Mouse (Mus musculus) heart, embryonic 16.5 days (tissue): ENCODE results near the gene Appbp2. TPM values are rescaled to one million over a fixed set of nuclear protein-coding genes. Genes with fewer than 3 reads are reported as not detected.

Experiments used
- ATAC-seq: fragments of 200-750 bp; cut with Nextera tagmentation; replicated peaks from 2 replicates; pipeline ENCODE4 v1.8.0; 2017; ENCODE audit warnings: moderate number of reproducible peaks; ENCODE audit not compliant: insufficient read depth, low FRiP score; ENCODE audit errors: extremely low read depth
- H3K27ac ChIP-seq: fragments of 300-500 bp; sonication (generic); 2 replicates; pipeline ENCODE4 v1.5.1; 2014; ENCODE audit warnings: mild to moderate bottlenecking, low read length, control low read depth, moderate library complexity
- H3K27me3 ChIP-seq: fragments of 300-500 bp; sonication (generic); 2 replicates; pipeline ENCODE4 v1.6.1; 2014; ENCODE audit warnings: low read length, mixed read lengths; ENCODE audit not compliant: control insufficient read depth, insufficient read depth
- H3K36me3 ChIP-seq: fragments of 300-500 bp; sonication (generic); 2 replicates; pipeline ENCODE4 v1.6.1; 2014; ENCODE audit not compliant: control insufficient read depth, insufficient read depth
- H3K4me1 ChIP-seq: fragments of 300-500 bp; sonication (generic); 2 replicates; pipeline ENCODE4 v1.6.1; 2014; ENCODE audit warnings: low read length, mixed read lengths; ENCODE audit not compliant: control insufficient read depth, insufficient read depth
- H3K4me2 ChIP-seq: fragments of 300-500 bp; sonication (generic); 2 replicates; pipeline ENCODE4 v1.6.1; 2014; ENCODE audit warnings: low read depth, mild to moderate bottlenecking, control low read depth, low read length
- H3K4me3 ChIP-seq: fragments of 300-500 bp; sonication (generic); 2 replicates; pipeline ENCODE4 v1.5.1; 2014; ENCODE audit warnings: mild to moderate bottlenecking, control low read depth, low read length
- H3K9ac ChIP-seq: fragments of 300-500 bp; sonication (generic); 2 replicates; pipeline ENCODE4 v1.6.1; 2014; ENCODE audit warnings: low read length, control low read depth
- H3K9me3 ChIP-seq: fragments of 300-500 bp; sonication (generic); replicated peaks from 2 replicates; pipeline ENCODE4 v1.6.1; 2016; ENCODE audit warnings: low read length; ENCODE audit not compliant: control insufficient read depth
- WGBS: fragments of 180-500 bp; shearing (Covaris S2); extraction: QIAGEN DNeasy Blood & Tissue Kit; methylation state at CpG from one replicate; pipeline ENCODE4 v1.1.7; 2014; 5-methylcytosine and 5-hydroxymethylcytosine counted together
- polyA plus RNA-seq: library from polyadenylated mRNA; unstranded; fragments of >200 nt; fragmentation: Nextera tagmentation; extraction: Ambion mirVana; gene quantifications from 2 replicates; pipeline ENCODE4 v1.2.1, GENCODE M21; 2015

Appbp2 gene
- polyA plus RNA-seq, 1 experiment from 2014 or later, result 31.8 TPM

DNA sequence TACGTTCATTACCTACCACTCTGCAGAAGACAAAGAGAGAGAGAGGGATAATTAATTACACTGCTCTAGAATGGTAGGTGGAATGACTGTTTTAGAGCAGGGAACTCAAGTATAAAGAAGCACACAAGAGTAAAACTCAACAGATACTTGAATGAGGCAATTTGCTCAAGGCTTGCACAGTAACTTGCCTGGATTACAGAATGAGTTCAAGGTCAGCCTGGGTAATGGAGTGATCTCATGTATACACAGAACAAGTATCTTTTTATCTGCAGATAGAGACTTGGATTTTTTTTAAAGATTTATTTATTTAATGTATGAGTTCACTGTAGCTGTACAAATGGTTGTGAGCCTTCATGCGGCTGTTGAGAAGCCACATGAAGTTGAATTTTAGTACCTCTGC is 23.8 kb downstream of the Appbp2 start:
- H3K4me1 ChIP-seq, result peaks cover 2% of the 10 kb centered on the region; the same call in 1 of the 2 replicates
- H3K27me3 ChIP-seq, result no peaks in the 10 kb centered on the region
- H3K27ac ChIP-seq, result no peak overlapping the region
- H3K36me3 ChIP-seq, result peaks cover 42% of the 10 kb centered on the region
- no peak overlapping the region for H3K4me2 ChIP-seq
- 86% methylated on average over 2 of the region's 2 CpGs for WGBS
- no peak overlapping the region for H3K9ac ChIP-seq
- no peaks in the 10 kb centered on the region for H3K9me3 ChIP-seq
- ATAC-seq, result no peak
- no peak overlapping the region for H3K4me3 ChIP-seq

DNA sequence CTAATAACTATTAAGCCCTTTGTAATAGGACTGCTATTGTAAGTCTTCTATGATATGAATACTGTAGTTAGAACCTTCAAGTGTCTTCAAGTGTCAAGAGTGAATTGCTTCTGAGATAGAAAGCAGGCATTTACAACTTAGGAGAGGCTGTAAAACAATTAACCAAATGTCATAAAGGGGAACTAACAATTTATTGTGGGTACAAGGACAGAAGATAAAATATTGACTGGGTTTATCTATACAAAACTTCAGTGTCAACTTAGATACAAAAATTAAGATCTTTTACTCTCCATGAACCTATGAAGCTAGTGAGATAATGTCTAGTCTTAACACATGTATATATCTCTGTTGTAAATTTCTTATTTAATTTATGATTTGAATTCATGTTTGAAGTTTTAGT is 28.7 kb downstream of the Appbp2 start:
- no peak overlapping the region for H3K9ac ChIP-seq
- peaks cover 40% of the 10 kb centered on the region for H3K36me3 ChIP-seq
- no peak overlapping the region for H3K27ac ChIP-seq
- H3K4me3 ChIP-seq, result no peak overlapping the region
- H3K4me1 ChIP-seq, result no peaks in the 10 kb centered on the region
- ATAC-seq, result no peak
- H3K27me3 ChIP-seq, result no peaks in the 10 kb centered on the region
- no peak overlapping the region for H3K4me2 ChIP-seq
- no peaks in the 10 kb centered on the region for H3K9me3 ChIP-seq

DNA sequence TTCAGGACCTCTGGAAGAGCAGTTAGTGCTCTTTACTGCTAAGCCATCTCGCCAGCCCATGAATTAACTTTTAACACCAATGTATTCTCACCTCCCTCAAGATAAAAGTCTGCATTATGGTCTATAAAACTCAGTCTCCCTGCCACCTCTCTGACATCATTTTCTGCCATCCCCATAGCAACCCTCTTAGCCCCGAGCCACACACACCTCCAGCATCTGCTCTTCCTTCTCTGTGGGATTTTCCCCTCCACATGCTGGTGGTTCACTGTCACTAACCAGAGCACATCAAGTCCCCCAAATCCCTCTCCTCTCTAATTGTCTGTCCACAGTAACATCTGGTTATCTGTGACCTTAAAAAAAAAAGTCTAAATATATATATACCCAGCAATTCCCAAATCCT is 36.0 kb downstream of the Appbp2 start:
- H3K4me1 ChIP-seq, result no peaks in the 10 kb centered on the region
- H3K27ac ChIP-seq, result no peak overlapping the region
- H3K9ac ChIP-seq, result no peak overlapping the region
- no peak overlapping the region for H3K4me3 ChIP-seq
- H3K36me3 ChIP-seq, result peaks cover 74% of the 10 kb centered on the region
- no peaks in the 10 kb centered on the region for H3K27me3 ChIP-seq
- H3K9me3 ChIP-seq, result no peaks in the 10 kb centered on the region
- WGBS, result 79% methylated on average over 2 of the region's 2 CpGs
- ATAC-seq, result no peak
- H3K4me2 ChIP-seq, result no peak overlapping the region

DNA sequence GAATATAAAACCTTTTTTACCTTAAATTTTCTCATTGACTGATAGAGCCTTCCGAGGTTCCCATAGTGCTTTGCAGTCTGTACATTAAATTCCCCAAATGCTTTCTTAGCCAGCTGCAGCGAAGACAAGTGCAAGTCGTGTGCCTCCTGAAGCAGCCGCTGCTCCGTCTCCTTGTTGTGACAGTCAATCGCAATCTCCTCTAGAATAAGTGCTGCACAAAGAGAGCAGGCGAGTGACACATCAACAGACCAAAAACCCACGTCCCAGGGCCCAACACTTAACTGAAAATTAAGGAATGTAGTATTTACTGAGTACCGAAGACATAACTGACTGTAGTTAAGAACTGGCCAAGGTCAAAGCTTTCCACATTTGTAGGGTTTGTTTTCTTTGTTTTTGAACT is 38.9 kb downstream of the Appbp2 start:
- no peaks in the 10 kb centered on the region for H3K9me3 ChIP-seq
- no peak overlapping the region for H3K4me2 ChIP-seq
- H3K4me1 ChIP-seq, result no peaks in the 10 kb centered on the region
- H3K27ac ChIP-seq, result no peak overlapping the region
- 81% methylated on average over 9 of the region's 9 CpGs for WGBS
- ATAC-seq, result no peak
- peaks cover 71% of the 10 kb centered on the region for H3K36me3 ChIP-seq
- H3K4me3 ChIP-seq, result no peak overlapping the region
- H3K9ac ChIP-seq, result no peak overlapping the region
- H3K27me3 ChIP-seq, result no peaks in the 10 kb centered on the region

DNA sequence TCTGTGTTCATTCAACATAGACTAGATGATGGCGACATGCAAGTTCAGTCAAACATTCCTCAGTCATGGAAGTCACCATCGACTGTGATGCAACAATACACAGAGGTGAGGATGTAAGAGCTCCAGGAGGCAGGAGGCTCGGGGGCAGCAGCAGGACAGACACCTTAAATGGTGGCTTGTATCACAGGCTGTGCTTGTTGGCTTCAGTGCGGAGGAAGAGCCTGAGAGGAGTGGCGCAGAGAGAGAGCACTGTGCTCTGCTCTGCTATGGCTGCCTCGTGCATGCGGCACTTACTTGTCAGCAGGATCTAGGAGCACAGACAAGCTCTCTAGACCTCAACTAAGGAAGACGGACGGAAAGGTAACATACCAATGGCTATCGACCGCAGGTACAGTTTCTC is 40.7 kb downstream of the Appbp2 start:
- Histone ChIP-seq H3K27ac (no peak overlapping the region), H3K4me1 (no peaks in the 10 kb centered on the region), H3K4me3 (no peak overlapping the region), H3K36me3 (peaks cover 60% of the 10 kb centered on the region), H3K27me3 (no peaks in the 10 kb centered on the region), H3K9ac (no peak overlapping the region), H3K9me3 (no peaks in the 10 kb centered on the region), H3K4me2 (no peak overlapping the region)
- ATAC-seq, result no peak
- 89% methylated on average over 11 of the region's 11 CpGs for WGBS

DNA sequence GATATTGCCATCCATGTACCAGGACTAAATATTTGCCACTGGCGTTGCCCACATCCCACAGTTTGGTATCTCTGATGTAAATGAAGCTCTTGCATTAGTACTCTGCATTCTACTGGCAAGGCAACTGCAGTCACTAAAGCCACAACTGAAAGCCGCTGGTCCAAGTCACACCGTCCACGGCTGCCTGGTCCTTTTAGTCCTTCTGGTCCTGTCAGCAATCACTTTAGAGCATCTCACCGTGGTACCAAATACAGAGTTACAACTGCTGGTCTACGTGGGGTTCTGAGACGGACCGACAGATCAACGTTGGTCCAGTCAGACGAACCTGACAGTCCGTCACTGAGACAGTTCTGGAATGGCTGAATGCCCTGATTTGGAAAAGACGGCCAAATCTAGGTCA is 44.2 kb downstream of the Appbp2 start:
- no peak for ATAC-seq
- Histone ChIP-seq H3K4me3 (no peak overlapping the region), H3K4me2 (no peak overlapping the region), H3K27ac (no peak overlapping the region), H3K4me1 (no peaks in the 10 kb centered on the region), H3K36me3 (peaks cover 43% of the 10 kb centered on the region), H3K9me3 (no peaks in the 10 kb centered on the region), H3K27me3 (no peaks in the 10 kb centered on the region), H3K9ac (no peak overlapping the region)
- WGBS, result 90% methylated on average over 12 of the region's 12 CpGs

DNA sequence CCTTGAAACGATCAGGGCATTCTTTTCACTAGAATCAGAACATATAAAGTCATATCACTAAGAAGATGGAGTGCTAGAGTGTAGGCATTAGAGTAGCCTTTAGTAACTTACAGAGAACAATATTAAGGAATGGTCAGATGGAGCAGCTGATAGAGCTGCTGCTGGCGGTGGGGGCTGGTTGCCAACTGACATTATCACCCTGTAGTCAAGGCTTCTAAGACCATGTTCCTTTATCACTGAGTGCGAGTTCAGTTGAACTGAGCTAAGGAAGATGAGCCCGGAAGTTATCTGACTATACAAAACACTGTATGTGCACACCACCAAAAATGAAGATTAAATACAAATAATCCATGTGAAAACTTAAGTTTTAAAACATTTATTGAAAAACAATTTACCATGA is 45.8 kb downstream of the Appbp2 start:
- Histone ChIP-seq H3K4me3 (no peak overlapping the region), H3K27me3 (no peaks in the 10 kb centered on the region), H3K27ac (no peak overlapping the region), H3K36me3 (peaks cover 28% of the 10 kb centered on the region), H3K9ac (no peak overlapping the region), H3K4me2 (no peak overlapping the region), H3K9me3 (peaks cover 2% of the 10 kb centered on the region; the same call in 1 of the 2 replicates), H3K4me1 (no peaks in the 10 kb centered on the region)
- WGBS, result 84% methylated on average over 4 of the region's 4 CpGs
- no peak for ATAC-seq

DNA sequence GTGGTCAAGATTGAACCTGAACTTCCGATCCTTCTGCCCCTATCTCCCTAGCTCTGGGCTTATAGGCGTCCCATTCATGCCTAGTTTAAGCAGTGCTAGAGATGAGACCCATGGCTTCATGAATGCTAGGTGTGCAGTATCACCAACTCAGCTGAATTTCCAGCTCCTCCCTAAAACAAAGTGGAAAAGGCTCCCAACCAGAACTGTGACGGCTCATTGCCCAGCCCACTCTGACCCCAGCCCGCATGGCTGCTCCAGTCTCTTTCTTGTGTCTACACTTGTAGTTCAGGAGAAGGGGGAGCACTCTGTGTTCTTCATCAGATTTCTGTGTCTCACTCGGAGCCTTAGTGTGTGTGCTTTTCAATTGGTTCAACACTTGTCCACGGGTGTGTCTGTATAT is 50.1 kb downstream of the Appbp2 start:
- H3K9me3 ChIP-seq, result peaks cover 2% of the 10 kb centered on the region; the same call in 1 of the 2 replicates
- peaks cover 3% of the 10 kb centered on the region; the same call in 1 of the 2 replicates for H3K4me1 ChIP-seq
- H3K4me3 ChIP-seq, result no peak overlapping the region
- no peak for ATAC-seq
- peaks cover 3% of the 10 kb centered on the region; the same call in 1 of the 2 replicates for H3K36me3 ChIP-seq
- H3K27ac ChIP-seq, result no peak overlapping the region
- no peak overlapping the region for H3K9ac ChIP-seq
- no peak overlapping the region for H3K4me2 ChIP-seq
- 86% methylated on average over 6 of the region's 6 CpGs for WGBS
- H3K27me3 ChIP-seq, result no peaks in the 10 kb centered on the region

DNA sequence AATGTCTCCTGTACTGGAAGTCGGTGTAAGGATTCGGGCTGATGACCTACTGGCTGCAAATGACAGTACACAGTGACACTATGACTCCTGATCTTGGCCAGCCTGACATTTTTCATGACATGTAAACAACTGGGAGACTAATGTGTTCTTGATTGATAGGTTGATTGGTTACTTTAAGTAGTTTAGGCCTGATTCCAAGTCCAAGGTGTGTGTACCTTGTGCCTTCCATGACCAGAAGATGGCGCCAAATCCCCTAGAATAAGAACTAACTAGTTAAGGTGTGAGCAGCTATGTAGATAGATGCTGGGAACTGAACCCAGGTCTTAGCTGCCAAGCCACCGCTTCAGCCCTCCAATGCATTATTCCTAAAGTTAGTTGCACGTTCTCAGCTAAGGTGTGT is 50.8 kb downstream of the Appbp2 start:
- WGBS, result 74% methylated on average over 5 of the region's 5 CpGs
- Histone ChIP-seq H3K9me3 (peaks cover 2% of the 10 kb centered on the region; the same call in 1 of the 2 replicates), H3K4me3 (no peak overlapping the region), H3K9ac (no peak overlapping the region), H3K36me3 (peaks cover 3% of the 10 kb centered on the region; the same call in 1 of the 2 replicates), H3K4me2 (no peak overlapping the region), H3K27ac (no peak overlapping the region), H3K4me1 (peaks cover 3% of the 10 kb centered on the region; the same call in 1 of the 2 replicates), H3K27me3 (no peaks in the 10 kb centered on the region)
- no peak for ATAC-seq
